Mouse (Mus musculus) layer of hippocampus, postnatal 36 days (tissue): ENCODE measurements around the gene Gch1. TPM values are rescaled to one million over a fixed set of nuclear protein-coding genes. Genes with fewer than 3 reads are reported as not detected.

Experiments used
- DNase-seq, 2 experiments: peaks; one replicate each; pipeline ENCODE4 v3.0.0; 2022
- total RNA-seq, 2 experiments: library from RNA; stranded (reverse); gene quantifications; 2 replicates each; pipeline ENCODE4 v1.2.3; 2021

The Gch1 gene
- total RNA-seq, 2 experiments from 2014 or later, result 1.4 to 1.6 TPM

GRCm38 (mm10) chr14:47206601-47207000 is 17.4 kb upstream of the Gch1 start:
- no peak for DNase-seq

GRCm38 (mm10) chr14:47205270-47205972 is 16.2 kb upstream of the Gch1 start:
- no peak for DNase-seq

- DNase-seq, result no peak
Measured at GRCm38 (mm10) chr14:47197340-47197739, 8.1 kb upstream of the Gch1 start.

GRCm38 (mm10) chr14:47196711-47197110 is 7.5 kb upstream of the Gch1 start:
- no peak for DNase-seq

GRCm38 (mm10) chr14:47194096-47194495 is 4.9 kb upstream of the Gch1 start:
- no peak for DNase-seq

GRCm38 (mm10) chr14:47193506-47193905 is 4.3 kb upstream of the Gch1 start:
- no peak for DNase-seq

- DNase-seq, result no peak
Measured at GRCm38 (mm10) chr14:47191861-47192260, 2.6 kb upstream of the Gch1 start.

- DNase-seq, result no peak
Measured at GRCm38 (mm10) chr14:47190626-47191025, 1.4 kb upstream of the Gch1 start.

GRCm38 (mm10) chr14:47189635-47189955 is 382 bp upstream of the Gch1 start:
- DNase-seq, result no peak

- no peak for DNase-seq
Measured at GRCm38 (mm10) chr14:47188475-47188847, 752 bp downstream of the Gch1 start.

GRCm38 (mm10) chr14:47187666-47188360 is 1.4 kb downstream of the Gch1 start:
- DNase-seq, result no peak

- DNase-seq, result no peak
Measured at GRCm38 (mm10) chr14:47187261-47187660, 2.0 kb downstream of the Gch1 start.

- DNase-seq, result no peak
Measured at GRCm38 (mm10) chr14:47186561-47186960, 2.7 kb downstream of the Gch1 start.

GRCm38 (mm10) chr14:47181497-47182290 is 7.5 kb downstream of the Gch1 start:
- DNase-seq, result peak; percentile 13 to 38

- DNase-seq, result no peak
Measured at GRCm38 (mm10) chr14:47178851-47179250, 10.4 kb downstream of the Gch1 start.

GRCm38 (mm10) chr14:47177846-47178414 is 11.3 kb downstream of the Gch1 start:
- DNase-seq, result peak in 1 of 2 experiments; percentile 19

GRCm38 (mm10) chr14:47176226-47176625 is 13.0 kb downstream of the Gch1 start:
- DNase-seq, result no peak

- DNase-seq, result no peak
Measured at GRCm38 (mm10) chr14:47175136-47175535, 14.1 kb downstream of the Gch1 start.

GRCm38 (mm10) chr14:47172073-47172472 is 17.1 kb downstream of the Gch1 start:
- peak; percentile 8 to 14 for DNase-seq

GRCm38 (mm10) chr14:47170499-47171109 is 18.6 kb downstream of the Gch1 start:
- DNase-seq, result no peak

- DNase-seq, result no peak
Measured at GRCm38 (mm10) chr14:47169677-47170410, 19.4 kb downstream of the Gch1 start.

GRCm38 (mm10) chr14:47165741-47166140 is 23.5 kb downstream of the Gch1 start:
- no peak for DNase-seq
